Mouse (Mus musculus): Measurements from ENCODE around the gene Tab2.

Gene Tab2

GRCm38 (mm10) chr10:7956228-7957001 is at the start of gene Tab2:
Tab2 (minus strand) TSS chr10:7956230.
- peak; percentile 95 to 97 for DNase-seq

- no peak for DNase-seq
These were observed 36.4 kb upstream of the Tab2 start for GRCm38 (mm10) chr10:7992258-7992919.

- DNase-seq: no peak
These were observed 35.6 kb upstream of the Tab2 start for GRCm38 (mm10) chr10:7991596-7991995.

GRCm38 (mm10) chr10:7987521-7987920 is 31.5 kb upstream of the Tab2 start:
- DNase-seq: no peak

GRCm38 (mm10) chr10:7976462-7976861 is 20.4 kb upstream of the Tab2 start:
- DNase-seq: no peak

- DNase-seq: no peak
These were observed 12.8 kb upstream of the Tab2 start for GRCm38 (mm10) chr10:7968747-7969280.

GRCm38 (mm10) chr10:7967096-7967495 is 11.1 kb upstream of the Tab2 start:
- DNase-seq: no peak

- no peak for DNase-seq
These were observed 3.0 kb upstream of the Tab2 start for GRCm38 (mm10) chr10:7959073-7959472.

- DNase-seq: peak; percentile 79 to 80
These were observed 352 bp downstream of the Tab2 start for GRCm38 (mm10) chr10:7955634-7956121.

- peak; percentile 57 to 64 for DNase-seq
These were observed 919 bp downstream of the Tab2 start for GRCm38 (mm10) chr10:7954989-7955633.

- peak in 1 of 2 experiments; percentile 9 for DNase-seq
These were observed 1.4 kb downstream of the Tab2 start for GRCm38 (mm10) chr10:7954627-7954988.

GRCm38 (mm10) chr10:7943006-7943405 is 13.0 kb downstream of the Tab2 start:
- DNase-seq: no peak

- DNase-seq: no peak
These were observed 19.4 kb downstream of the Tab2 start for GRCm38 (mm10) chr10:7936556-7937192.

GRCm38 (mm10) chr10:7932958-7933357 is 23.1 kb downstream of the Tab2 start:
- no peak for DNase-seq

- DNase-seq: no peak
These were observed 27.0 kb downstream of the Tab2 start for GRCm38 (mm10) chr10:7928996-7929395.

GRCm38 (mm10) chr10:7925481-7925880 is 30.5 kb downstream of the Tab2 start:
- no peak for DNase-seq

GRCm38 (mm10) chr10:7923433-7923832 is 32.6 kb downstream of the Tab2 start:
- no peak for DNase-seq

GRCm38 (mm10) chr10:7911268-7911667 is 44.8 kb downstream of the Tab2 start:
- DNase-seq: peak; percentile 74 to 85

- DNase-seq: no peak
These were observed 48.9 kb downstream of the Tab2 start for GRCm38 (mm10) chr10:7907151-7907550.

- no peak for DNase-seq
These were observed 51.9 kb downstream of the Tab2 start for GRCm38 (mm10) chr10:7904157-7904556.

GRCm38 (mm10) chr10:7900719-7901627 is 55.1 kb downstream of the Tab2 start:
- no peak for DNase-seq
